Mouse (Mus musculus): ENCODE results near the gene Ints7. TPM values are rescaled to one million over a fixed set of nuclear protein-coding genes. Genes with fewer than 3 reads are reported as not detected.

The Ints7 gene
- polyA plus RNA-seq, 1 experiment: 32.1 TPM

DNA sequence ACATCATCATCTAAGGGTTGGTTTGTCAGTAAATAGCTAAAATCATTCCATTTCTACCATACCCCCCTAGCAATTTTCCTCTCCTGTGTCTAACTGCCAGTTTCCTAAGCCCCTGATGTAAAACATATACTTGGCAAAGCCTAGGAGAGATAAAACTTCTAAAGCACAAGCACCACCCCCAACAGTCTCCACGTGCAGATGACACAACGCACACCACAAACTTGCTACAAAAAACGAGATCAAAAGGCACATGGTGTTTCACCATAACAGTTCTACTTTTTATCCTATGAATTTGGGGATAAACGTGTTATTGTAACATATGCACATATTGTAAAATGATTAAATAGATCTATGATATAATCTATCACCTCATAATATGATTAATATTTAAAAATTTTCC, 33.8 kb upstream of the Ints7 start:
- Histone ChIP-seq H3K27ac (ENCODE audit: control insufficient read depth, insufficient read depth, low read depth, low read length, poor library complexity) (no peak overlapping the region), H3K4me1 (ENCODE audit: control insufficient read depth, insufficient read depth, low read length) (no peaks in the 10 kb centered on the region), H3K4me3 (replicated peaks; ENCODE audit: control insufficient read depth, low read depth, low read length) (no peak overlapping the region)
- no peak for TF ChIP-seq POLR2A (IDR thresholded peaks at IDR 0.05; ENCODE audit: borderline replicate concordance, control insufficient read depth, low read depth, low read length)
- TF ChIP-seq CTCF (IDR thresholded peaks at IDR 0.05; ENCODE audit: control insufficient read depth, insufficient read depth, low read length): no peak
- 47% methylated on average over 4 of the region's 4 CpGs for WGBS

- H3K4me1 ChIP-seq (ENCODE audit: control insufficient read depth, insufficient read depth, low read length): no peaks in the 10 kb centered on the region
- TF ChIP-seq POLR2A (IDR thresholded peaks at IDR 0.05; ENCODE audit: borderline replicate concordance, control insufficient read depth, low read depth, low read length) (no peak), CTCF (IDR thresholded peaks at IDR 0.05; ENCODE audit: control insufficient read depth, insufficient read depth, low read length) (no peak)
- WGBS: 78% methylated on average over 3 of the region's 3 CpGs
- no peak overlapping the region for H3K4me3 ChIP-seq (replicated peaks; ENCODE audit: control insufficient read depth, low read depth, low read length)
- no peak overlapping the region for H3K27ac ChIP-seq (ENCODE audit: control insufficient read depth, insufficient read depth, low read depth, low read length, poor library complexity)
Measured at GRCm38 (mm10) chr1:191543747-191544146, 31.7 kb upstream of the Ints7 start.

- WGBS: 87% methylated on average over 4 of the region's 4 CpGs
- H3K27ac ChIP-seq (ENCODE audit: control insufficient read depth, insufficient read depth, low read depth, low read length, poor library complexity): no peak overlapping the region
Measured at GRCm38 (mm10) chr1:191550786-191551185, 24.6 kb upstream of the Ints7 start.

GRCm38 (mm10) chr1:191557109-191557508, 18.3 kb upstream of the Ints7 start:
- TF ChIP-seq POLR2A (IDR thresholded peaks at IDR 0.05; ENCODE audit: borderline replicate concordance, control insufficient read depth, low read depth, low read length): no peak
- TF ChIP-seq CTCF (IDR thresholded peaks at IDR 0.05; ENCODE audit: control insufficient read depth, insufficient read depth, low read length): no peak
- Histone ChIP-seq H3K4me1 (ENCODE audit: control insufficient read depth, insufficient read depth, low read length) (no peaks in the 10 kb centered on the region; the same call in 1 of the 2 replicates), H3K4me3 (replicated peaks; ENCODE audit: control insufficient read depth, low read depth, low read length) (no peak overlapping the region), H3K27ac (ENCODE audit: control insufficient read depth, insufficient read depth, low read depth, low read length, poor library complexity) (no peak overlapping the region)
- 70% methylated on average over 8 of the region's 8 CpGs for WGBS

More at GRCm38 (mm10) chr1:191550786-191551185, 24.6 kb upstream of the Ints7 start:
- H3K4me3 ChIP-seq (replicated peaks; ENCODE audit: control insufficient read depth, low read depth, low read length): no peak overlapping the region
- H3K4me1 ChIP-seq (ENCODE audit: control insufficient read depth, insufficient read depth, low read length): no peaks in the 10 kb centered on the region
- no peak for TF ChIP-seq CTCF (IDR thresholded peaks at IDR 0.05; ENCODE audit: control insufficient read depth, insufficient read depth, low read length)
- TF ChIP-seq POLR2A (IDR thresholded peaks at IDR 0.05; ENCODE audit: borderline replicate concordance, control insufficient read depth, low read depth, low read length): no peak

DNA sequence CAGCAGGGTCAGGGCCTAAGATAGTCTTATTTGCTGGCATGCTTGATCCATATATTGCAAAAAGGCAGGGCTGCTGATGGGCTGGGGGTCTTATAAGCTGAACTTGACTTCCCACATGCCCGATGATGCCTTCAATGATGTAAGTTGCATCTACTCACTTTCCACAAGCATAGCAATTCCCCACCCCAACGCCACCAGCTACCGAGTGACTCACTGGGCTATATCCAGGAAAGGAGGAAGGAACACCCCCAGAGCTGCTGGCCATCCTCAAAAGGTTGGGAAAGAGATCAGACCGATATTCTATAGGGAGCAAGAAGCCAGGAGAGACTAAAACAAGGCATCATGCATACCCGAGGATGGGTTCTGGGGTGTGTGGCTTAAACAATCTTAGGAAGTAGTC, 15.7 kb upstream of the Ints7 start:
- TF ChIP-seq CTCF (IDR thresholded peaks at IDR 0.05; ENCODE audit: control insufficient read depth, insufficient read depth, low read length) (no peak), POLR2A (IDR thresholded peaks at IDR 0.05; ENCODE audit: borderline replicate concordance, control insufficient read depth, low read depth, low read length) (no peak)
- WGBS: 64% methylated on average over 5 of the region's 5 CpGs
- no peak overlapping the region for H3K4me3 ChIP-seq (replicated peaks; ENCODE audit: control insufficient read depth, low read depth, low read length)
- no peaks in the 10 kb centered on the region; the same call in 1 of the 2 replicates for H3K4me1 ChIP-seq (ENCODE audit: control insufficient read depth, insufficient read depth, low read length)
- H3K27ac ChIP-seq (ENCODE audit: control insufficient read depth, insufficient read depth, low read depth, low read length, poor library complexity): no peak overlapping the region

DNA sequence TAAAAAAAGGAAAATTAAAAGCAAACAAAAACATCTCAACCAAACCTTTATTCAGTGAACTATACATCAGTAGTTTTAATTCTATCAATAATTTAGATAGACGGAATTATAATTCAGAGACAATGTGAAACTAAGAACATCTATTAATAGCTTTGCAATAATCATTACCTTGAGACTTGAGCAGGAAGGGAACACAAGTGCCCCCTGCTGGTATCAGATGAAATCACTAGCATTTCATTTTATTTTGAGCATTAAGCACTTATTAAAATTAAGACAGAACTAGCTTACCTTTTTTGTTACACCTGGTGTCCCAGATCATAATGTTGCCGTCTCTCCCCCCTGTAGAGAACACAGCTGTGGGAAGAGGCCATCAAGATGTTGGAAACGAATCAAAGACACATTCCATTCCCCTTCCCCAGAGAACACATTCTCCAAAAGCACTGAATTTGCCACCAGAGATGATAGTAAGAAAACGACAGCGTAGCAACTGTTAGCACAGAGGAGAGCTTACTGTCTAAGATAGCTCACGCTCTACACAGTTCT, 12.5 kb upstream of the Ints7 start:
- H3K4me1 ChIP-seq (ENCODE audit: control insufficient read depth, insufficient read depth, low read length): no peaks in the 10 kb centered on the region
- TF ChIP-seq POLR2A (IDR thresholded peaks at IDR 0.05; ENCODE audit: borderline replicate concordance, control insufficient read depth, low read depth, low read length): no peak
- no peak for TF ChIP-seq CTCF (IDR thresholded peaks at IDR 0.05; ENCODE audit: control insufficient read depth, insufficient read depth, low read length)
- WGBS: 65% methylated on average over 6 of the region's 6 CpGs
- H3K4me3 ChIP-seq (replicated peaks; ENCODE audit: control insufficient read depth, low read depth, low read length): no peak overlapping the region
- no peak overlapping the region for H3K27ac ChIP-seq (ENCODE audit: control insufficient read depth, insufficient read depth, low read depth, low read length, poor library complexity)

DNA sequence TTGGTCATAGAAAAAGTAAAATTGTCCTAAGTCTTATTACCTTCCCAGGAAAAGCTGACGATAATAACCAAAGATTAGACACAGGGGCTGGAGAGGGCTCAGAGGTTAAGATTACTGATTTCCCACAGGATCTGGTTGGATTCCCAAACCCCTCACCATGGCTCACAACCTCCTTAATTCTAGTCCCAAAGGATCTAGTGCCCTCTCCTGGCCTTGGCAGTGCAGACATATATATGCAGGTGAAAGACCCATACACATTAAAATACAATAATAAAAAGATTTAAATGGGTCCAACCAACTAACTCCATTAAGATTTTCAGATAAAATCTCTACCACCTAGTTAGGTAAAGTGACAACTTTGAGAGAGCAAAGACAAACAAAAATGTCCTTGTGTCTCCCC, 7.6 kb upstream of the Ints7 start:
- H3K4me3 ChIP-seq (replicated peaks; ENCODE audit: control insufficient read depth, low read depth, low read length): no peak overlapping the region
- TF ChIP-seq CTCF (IDR thresholded peaks at IDR 0.05; ENCODE audit: control insufficient read depth, insufficient read depth, low read length): no peak
- TF ChIP-seq POLR2A (IDR thresholded peaks at IDR 0.05; ENCODE audit: borderline replicate concordance, control insufficient read depth, low read depth, low read length): no peak

DNA sequence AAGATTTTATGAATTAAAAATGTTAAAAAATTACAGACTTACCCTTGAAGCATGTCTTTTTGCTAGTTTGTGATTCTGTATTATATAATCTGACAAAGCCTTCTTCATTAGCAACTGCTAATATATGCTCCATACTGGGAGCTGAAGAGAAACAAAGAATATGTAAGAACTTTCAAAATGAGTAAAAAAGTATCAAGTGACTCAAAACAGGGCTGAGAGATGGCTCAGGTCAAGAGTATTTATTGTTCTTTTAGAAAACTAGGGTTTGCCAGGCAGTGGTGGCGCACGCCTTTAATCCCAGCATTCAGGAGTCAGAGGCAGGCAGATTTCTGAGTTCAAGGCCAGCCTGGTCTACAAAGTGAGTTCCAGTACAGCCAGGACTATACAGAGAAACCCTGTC, 5.8 kb upstream of the Ints7 start:
- TF ChIP-seq POLR2A (IDR thresholded peaks at IDR 0.05; ENCODE audit: borderline replicate concordance, control insufficient read depth, low read depth, low read length): no peak
- no peak for TF ChIP-seq CTCF (IDR thresholded peaks at IDR 0.05; ENCODE audit: control insufficient read depth, insufficient read depth, low read length)
- 94% methylated on average over 2 of the region's 2 CpGs for WGBS
- Histone ChIP-seq H3K4me1 (ENCODE audit: control insufficient read depth, insufficient read depth, low read length) (no peaks in the 10 kb centered on the region), H3K27ac (ENCODE audit: control insufficient read depth, insufficient read depth, low read depth, low read length, poor library complexity) (no peak overlapping the region), H3K4me3 (replicated peaks; ENCODE audit: control insufficient read depth, low read depth, low read length) (no peak overlapping the region)

More for the DNA sequence above, 7.6 kb upstream of the Ints7 start:
- Histone ChIP-seq H3K27ac (ENCODE audit: control insufficient read depth, insufficient read depth, low read depth, low read length, poor library complexity) (no peak overlapping the region), H3K4me1 (ENCODE audit: control insufficient read depth, insufficient read depth, low read length) (no peaks in the 10 kb centered on the region)
- 86% methylated on average over 1 of the region's 1 CpGs for WGBS

DNA sequence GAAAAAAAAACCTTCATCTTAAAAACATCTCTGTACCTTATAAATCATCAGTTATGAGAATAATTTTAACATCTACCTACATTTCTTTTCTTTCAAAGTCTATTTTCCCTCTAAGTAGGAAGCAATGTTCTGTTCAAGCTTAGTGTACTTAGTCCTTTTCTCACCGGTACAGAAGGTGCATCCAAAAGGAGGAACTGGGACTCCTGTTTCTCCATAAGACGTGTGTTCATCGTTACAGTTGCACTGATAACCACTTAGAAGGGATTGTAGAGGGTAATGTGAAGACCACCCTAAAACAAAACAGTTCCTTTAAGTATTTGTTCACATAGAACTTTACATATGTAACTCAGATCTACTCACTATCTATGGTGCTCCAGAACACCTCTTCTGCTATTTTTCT, 5.0 kb upstream of the Ints7 start:
- Histone ChIP-seq H3K4me1 (ENCODE audit: control insufficient read depth, insufficient read depth, low read length) (no peaks in the 10 kb centered on the region), H3K27ac (ENCODE audit: control insufficient read depth, insufficient read depth, low read depth, low read length, poor library complexity) (no peak overlapping the region), H3K4me3 (replicated peaks; ENCODE audit: control insufficient read depth, low read depth, low read length) (no peak overlapping the region)
- WGBS: 36% methylated on average over 3 of the region's 3 CpGs
- TF ChIP-seq POLR2A (IDR thresholded peaks at IDR 0.05; ENCODE audit: borderline replicate concordance, control insufficient read depth, low read depth, low read length) (no peak), CTCF (IDR thresholded peaks at IDR 0.05; ENCODE audit: control insufficient read depth, insufficient read depth, low read length) (no peak)

Data from bone marrow, adult 2 months (tissue).